Mouse (Mus musculus): ENCODE results near the gene Ldlr. TPM values are rescaled to one million over a fixed set of nuclear protein-coding genes. Genes with fewer than 3 reads are reported as not detected.

The Ldlr gene
- polyA plus RNA-seq, 1 experiment = 36.5 TPM

GRCm38 (mm10) chr9:21735126-21735525, 11.8 kb downstream of the Ldlr start:
- TF ChIP-seq CTCF (IDR thresholded peaks at IDR 0.05; ENCODE audit: low read depth, low read length) = no peak
- TF ChIP-seq POLR2A (IDR thresholded peaks at IDR 0.05; ENCODE audit: borderline replicate concordance, low read depth, low read length) = no peak
- no peak overlapping the region for H3K4me3 ChIP-seq (ENCODE audit: insufficient read depth, low read length)
- no peak overlapping the region for H3K27ac ChIP-seq (ENCODE audit: insufficient read depth, low read depth, low read length)
- peaks cover 3% of the 10 kb centered on the region; the same call in 1 of the 2 replicates for H3K4me1 ChIP-seq (ENCODE audit: control insufficient read depth, insufficient read depth, low read length)

GRCm38 (mm10) chr9:21736580-21736979, 13.3 kb downstream of the Ldlr start:
- H3K4me3 ChIP-seq (ENCODE audit: insufficient read depth, low read length) = no peak overlapping the region
- TF ChIP-seq POLR2A (IDR thresholded peaks at IDR 0.05; ENCODE audit: borderline replicate concordance, low read depth, low read length) = no peak
- TF ChIP-seq CTCF (IDR thresholded peaks at IDR 0.05; ENCODE audit: low read depth, low read length) = no peak
- H3K4me1 ChIP-seq (ENCODE audit: control insufficient read depth, insufficient read depth, low read length) = no peaks in the 10 kb centered on the region; the same call in 1 of the 2 replicates
- H3K27ac ChIP-seq (ENCODE audit: insufficient read depth, low read depth, low read length) = no peak overlapping the region

GRCm38 (mm10) chr9:21737188-21737587, 13.9 kb downstream of the Ldlr start:
- Histone ChIP-seq H3K27ac (ENCODE audit: insufficient read depth, low read depth, low read length) (no peak overlapping the region), H3K4me3 (ENCODE audit: insufficient read depth, low read length) (no peak overlapping the region), H3K4me1 (ENCODE audit: control insufficient read depth, insufficient read depth, low read length) (no peaks in the 10 kb centered on the region; the same call in 1 of the 2 replicates)
- TF ChIP-seq CTCF (IDR thresholded peaks at IDR 0.05; ENCODE audit: low read depth, low read length) (no peak), POLR2A (IDR thresholded peaks at IDR 0.05; ENCODE audit: borderline replicate concordance, low read depth, low read length) (no peak)

GRCm38 (mm10) chr9:21738776-21739175, 15.5 kb downstream of the Ldlr start:
- Histone ChIP-seq H3K4me3 (ENCODE audit: insufficient read depth, low read length) (no peak overlapping the region), H3K4me1 (ENCODE audit: control insufficient read depth, insufficient read depth, low read length) (no peaks in the 10 kb centered on the region; the same call in 1 of the 2 replicates), H3K27ac (ENCODE audit: insufficient read depth, low read depth, low read length) (no peak overlapping the region)
- TF ChIP-seq CTCF (IDR thresholded peaks at IDR 0.05; ENCODE audit: low read depth, low read length) = no peak
- no peak for TF ChIP-seq POLR2A (IDR thresholded peaks at IDR 0.05; ENCODE audit: borderline replicate concordance, low read depth, low read length)

DNA sequence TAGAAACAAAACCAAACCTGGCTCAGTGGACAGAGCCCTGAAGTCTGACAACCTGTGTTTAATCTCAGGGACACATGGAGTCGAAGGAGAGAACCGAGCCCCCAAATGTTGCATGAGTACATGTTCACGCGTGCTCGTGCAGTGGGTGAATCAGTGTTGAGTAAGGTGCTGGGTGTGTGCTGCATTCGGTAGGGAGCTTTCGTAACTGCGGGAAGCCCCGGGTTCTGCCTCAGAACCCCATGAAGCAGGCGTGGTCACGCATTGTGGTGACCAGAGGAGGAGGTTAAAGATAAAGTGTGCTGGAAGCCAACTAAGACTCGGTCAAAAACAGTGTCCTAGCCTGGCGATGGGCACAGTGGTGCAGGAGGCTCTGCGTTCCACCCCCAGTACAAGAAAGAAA, 17.1 kb downstream of the Ldlr start:
- Histone ChIP-seq H3K27ac (ENCODE audit: insufficient read depth, low read depth, low read length) (no peak overlapping the region), H3K4me3 (ENCODE audit: insufficient read depth, low read length) (no peak overlapping the region), H3K4me1 (ENCODE audit: control insufficient read depth, insufficient read depth, low read length) (no peaks in the 10 kb centered on the region; the same call in 1 of the 2 replicates)
- TF ChIP-seq CTCF (IDR thresholded peaks at IDR 0.05; ENCODE audit: low read depth, low read length) (no peak), POLR2A (IDR thresholded peaks at IDR 0.05; ENCODE audit: borderline replicate concordance, low read depth, low read length) (no peak)

DNA sequence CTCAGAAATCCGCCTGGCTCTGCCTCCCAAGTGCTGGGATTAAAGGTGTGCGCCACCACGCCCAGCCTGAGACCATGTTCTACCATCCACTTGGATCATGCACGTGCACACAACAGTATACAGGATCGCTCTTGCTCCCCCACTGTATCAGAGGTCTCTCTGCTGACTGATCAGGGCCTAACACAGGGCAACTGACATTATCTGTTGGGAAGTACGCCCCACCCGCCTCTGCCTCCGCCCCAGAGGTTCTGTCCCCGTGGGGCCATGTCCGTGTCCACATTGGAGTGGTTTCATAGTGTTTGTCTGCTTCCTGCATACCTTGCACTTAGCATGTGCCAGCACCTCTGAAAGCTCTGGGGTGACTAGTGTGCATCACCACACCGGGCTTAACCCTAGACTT, 18.2 kb downstream of the Ldlr start:
- TF ChIP-seq CTCF (IDR thresholded peaks at IDR 0.05; ENCODE audit: low read depth, low read length) (no peak), POLR2A (IDR thresholded peaks at IDR 0.05; ENCODE audit: borderline replicate concordance, low read depth, low read length) (no peak)
- Histone ChIP-seq H3K27ac (ENCODE audit: insufficient read depth, low read depth, low read length) (no peak overlapping the region), H3K4me1 (ENCODE audit: control insufficient read depth, insufficient read depth, low read length) (no peaks in the 10 kb centered on the region; the same call in 1 of the 2 replicates), H3K4me3 (ENCODE audit: insufficient read depth, low read length) (no peak overlapping the region)

- TF ChIP-seq POLR2A (IDR thresholded peaks at IDR 0.05; ENCODE audit: borderline replicate concordance, low read depth, low read length) (no peak), CTCF (IDR thresholded peaks at IDR 0.05; ENCODE audit: low read depth, low read length) (no peak)
- Histone ChIP-seq H3K4me3 (ENCODE audit: insufficient read depth, low read length) (no peak overlapping the region), H3K4me1 (ENCODE audit: control insufficient read depth, insufficient read depth, low read length) (no peaks in the 10 kb centered on the region), H3K27ac (ENCODE audit: insufficient read depth, low read depth, low read length) (no peak overlapping the region)
These were observed 24.0 kb downstream of the Ldlr start for GRCm38 (mm10) chr9:21747238-21747774.

DNA sequence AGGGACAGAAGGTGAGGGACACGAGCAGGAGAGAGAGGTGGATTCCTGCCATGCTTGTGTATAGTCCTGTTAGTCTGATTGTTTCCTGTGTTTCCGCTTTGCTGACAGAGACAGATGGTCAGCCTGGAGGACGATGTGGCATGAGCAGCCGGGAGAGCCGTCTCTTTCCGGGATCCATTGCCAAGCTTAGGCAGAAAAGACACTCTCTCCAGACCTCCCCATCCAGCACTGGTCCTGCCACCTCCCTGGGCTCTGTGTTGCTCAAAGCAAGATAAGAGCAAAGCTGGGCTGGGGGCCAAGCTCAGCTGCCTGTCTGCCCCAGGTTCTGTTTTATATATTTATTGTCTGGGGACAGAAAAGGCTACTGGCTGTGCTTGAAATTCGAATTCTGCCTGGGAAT, 24.8 kb downstream of the Ldlr start:
- H3K27ac ChIP-seq (ENCODE audit: insufficient read depth, low read depth, low read length) = no peak overlapping the region
- H3K4me3 ChIP-seq (ENCODE audit: insufficient read depth, low read length) = no peak overlapping the region
- no peaks in the 10 kb centered on the region for H3K4me1 ChIP-seq (ENCODE audit: control insufficient read depth, insufficient read depth, low read length)
- no peak for TF ChIP-seq CTCF (IDR thresholded peaks at IDR 0.05; ENCODE audit: low read depth, low read length)
- TF ChIP-seq POLR2A (IDR thresholded peaks at IDR 0.05; ENCODE audit: borderline replicate concordance, low read depth, low read length) = no peak

DNA sequence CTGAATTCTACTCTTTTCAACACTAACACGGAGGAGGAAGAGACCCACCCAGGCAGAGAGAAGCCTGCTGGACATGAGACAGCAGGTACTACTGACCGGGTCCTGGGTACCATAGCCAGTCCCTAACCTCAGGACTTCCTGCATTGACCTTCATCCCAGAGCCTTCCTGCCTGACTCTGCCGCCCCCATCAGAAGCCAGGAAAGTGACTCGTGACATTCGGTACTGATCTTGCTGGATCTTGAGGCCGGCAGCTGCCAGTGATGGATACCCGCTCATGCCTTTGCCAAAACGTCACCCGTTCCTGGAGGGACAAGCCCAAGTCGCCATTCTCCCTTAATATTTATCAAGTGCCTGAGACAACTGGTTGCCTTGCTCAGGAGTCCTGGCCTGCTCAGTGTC, 25.2 kb downstream of the Ldlr start:
- TF ChIP-seq CTCF (IDR thresholded peaks at IDR 0.05; ENCODE audit: low read depth, low read length) = no peak
- TF ChIP-seq POLR2A (IDR thresholded peaks at IDR 0.05; ENCODE audit: borderline replicate concordance, low read depth, low read length) = no peak
- Histone ChIP-seq H3K27ac (ENCODE audit: insufficient read depth, low read depth, low read length) (no peak overlapping the region), H3K4me1 (ENCODE audit: control insufficient read depth, insufficient read depth, low read length) (no peaks in the 10 kb centered on the region), H3K4me3 (ENCODE audit: insufficient read depth, low read length) (no peak overlapping the region)

- no peak overlapping the region for H3K27ac ChIP-seq (ENCODE audit: insufficient read depth, low read depth, low read length)
- TF ChIP-seq CTCF (IDR thresholded peaks at IDR 0.05; ENCODE audit: low read depth, low read length) = no peak
- no peak overlapping the region for H3K4me3 ChIP-seq (ENCODE audit: insufficient read depth, low read length)
- no peaks in the 10 kb centered on the region for H3K4me1 ChIP-seq (ENCODE audit: control insufficient read depth, insufficient read depth, low read length)
These were observed 26.3 kb downstream of the Ldlr start for GRCm38 (mm10) chr9:21749382-21750118.

Measured in bone marrow macrophage, adult 2 months (primary cell).